Mouse (Mus musculus) embryonic facial prominence, embryonic 10.5 days (tissue): ENCODE data around the gene Zfp526. TPM values are rescaled to one million over a fixed set of nuclear protein-coding genes. Genes with fewer than 3 reads are reported as not detected.

Source experiments
- DNase-seq: peaks from one replicate; pipeline ENCODE4 v3.0.0-alpha.2; 2017; ENCODE audit warnings: low spot score
- H3K27ac ChIP-seq: fragments of 300-500 bp; sonication (generic); replicated peaks from 2 replicates; pipeline ENCODE4 v1.5.1; 2016; ENCODE audit warnings: mild to moderate bottlenecking
- H3K27me3 ChIP-seq: fragments of 300-500 bp; sonication (generic); replicated peaks from 2 replicates; pipeline ENCODE4 v1.6.1; 2016; ENCODE audit warnings: low read depth, mild to moderate bottlenecking; ENCODE audit not compliant: poor library complexity, severe bottlenecking
- H3K36me3 ChIP-seq: fragments of 300-500 bp; sonication (generic); replicated peaks from 2 replicates; pipeline ENCODE4 v1.6.1; 2016; ENCODE audit warnings: mild to moderate bottlenecking, moderate library complexity
- H3K4me1 ChIP-seq: fragments of 300-500 bp; sonication (generic); 2 replicates; pipeline ENCODE4 v1.6.1; 2016
- H3K4me3 ChIP-seq: fragments of 300-500 bp; sonication (generic); 2 replicates; pipeline ENCODE4 v1.5.1; 2016; ENCODE audit warnings: mild to moderate bottlenecking, moderate library complexity
- H3K9me3 ChIP-seq: fragments of 300-500 bp; sonication (generic); 2 replicates; pipeline ENCODE4 v1.6.1; 2016; ENCODE audit warnings: mild to moderate bottlenecking
- WGBS: fragments of 180-500 bp; shearing (Covaris S2); methylation state at CpG from one replicate; pipeline ENCODE4 v1.1.7; 2016; 5-methylcytosine and 5-hydroxymethylcytosine counted together
- polyA plus RNA-seq: library from polyadenylated mRNA; unstranded; fragments of >200 nt; fragmentation: Nextera tagmentation; extraction: Ambion mirVana; gene quantifications from 2 replicates; pipeline ENCODE4 v1.2.1, GENCODE M21; 2016

Gene Zfp526
- polyA plus RNA-seq, 1 experiment from 2014 or later: 2.7 TPM

DNA sequence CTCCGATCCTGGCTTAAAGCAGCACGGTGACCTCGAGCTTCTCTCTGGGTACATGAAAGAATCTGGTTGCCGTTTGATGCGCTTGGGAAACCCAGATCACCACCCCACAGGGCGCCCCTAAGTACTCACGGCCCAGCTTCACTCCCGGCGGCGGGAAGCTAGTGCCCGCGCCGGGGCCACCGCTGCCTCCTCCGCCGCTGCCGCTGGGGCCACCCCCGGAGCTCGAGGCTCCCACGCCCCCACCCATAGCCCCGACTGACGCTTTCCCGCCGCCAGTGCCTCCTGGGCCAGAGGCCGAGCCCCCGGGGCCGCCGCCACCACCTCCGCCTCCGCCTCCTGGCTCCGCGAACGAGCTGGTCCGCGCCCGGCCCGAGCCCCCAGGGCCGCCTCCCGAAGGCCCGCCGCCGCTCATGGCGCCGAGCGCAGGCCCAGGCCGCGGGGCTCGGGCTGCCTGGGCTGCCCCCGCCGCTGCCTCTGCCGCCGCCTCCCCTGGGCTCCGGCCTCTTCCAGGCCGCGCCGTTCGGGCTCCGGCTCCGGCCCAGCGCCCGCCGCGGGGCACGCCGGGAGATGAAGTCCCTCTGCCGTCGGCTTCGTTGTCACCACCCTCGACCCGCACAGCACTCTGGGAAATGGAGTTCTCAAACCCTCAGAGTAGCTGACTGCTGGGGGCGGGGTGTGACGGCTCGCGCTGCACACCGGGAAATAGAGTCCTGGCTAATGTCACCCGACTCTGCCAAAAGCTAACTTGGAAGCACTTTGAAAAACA, 16.2 kb downstream of the Zfp526 start, which contains the start of gene Gsk3a:
TSS of gene Gsk3a (minus strand) at position 603 of the 766 bp plus-strand sequence.
- Histone ChIP-seq H3K27ac (peak within 1 kb of the TSS; percentile 97), H3K4me1 (peaks cover 42% of the 10 kb centered on the region), H3K36me3 (peaks cover 54% of the 10 kb centered on the region), H3K9me3 (no peaks in the 10 kb centered on the region), H3K27me3 (no peaks in the 10 kb centered on the region), H3K4me3 (peak within 1 kb of the TSS; percentile 98)
- WGBS: under 1% methylated on average over 76 of the region's 76 CpGs
- DNase-seq: peak; percentile 95

DNA sequence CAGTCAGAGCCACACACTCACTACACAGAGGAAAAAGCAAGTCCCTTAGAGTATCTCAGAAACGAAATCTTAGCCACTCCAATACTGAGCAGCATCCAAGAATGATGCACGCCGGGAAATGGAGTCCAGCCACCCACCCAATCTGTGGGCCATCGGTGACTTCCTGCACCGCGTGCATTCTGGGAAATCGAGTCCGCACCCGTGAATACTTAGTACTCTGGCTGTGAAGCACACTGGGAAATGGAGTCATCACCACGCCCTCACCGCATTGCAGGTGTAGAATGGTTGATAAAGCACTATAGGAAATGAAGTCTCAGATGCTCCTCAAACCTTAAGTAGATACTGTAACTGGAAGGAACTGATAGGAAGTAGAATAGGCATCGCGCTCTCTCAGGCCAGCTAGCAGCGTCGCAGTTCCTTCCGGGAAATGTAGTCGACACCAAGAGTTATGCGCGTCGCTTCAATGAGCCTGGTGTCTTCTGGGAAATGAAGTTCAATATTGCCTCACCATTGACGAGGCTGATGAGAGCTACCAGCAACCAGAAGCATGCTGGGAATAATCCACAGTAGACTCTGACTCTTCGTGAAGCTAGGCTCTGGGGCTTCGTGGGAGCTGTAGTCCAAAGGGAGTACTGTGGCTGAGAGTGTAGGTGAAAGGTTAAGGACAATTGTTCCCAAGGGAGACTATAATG, 16.9 kb downstream of the Zfp526 start:
- peak; percentile 91 for DNase-seq
- Histone ChIP-seq H3K27me3 (no peaks in the 10 kb centered on the region), H3K36me3 (peaks cover 54% of the 10 kb centered on the region), H3K4me3 (peak overlapping the region; percentile 98), H3K9me3 (no peaks in the 10 kb centered on the region), H3K4me1 (peaks cover 42% of the 10 kb centered on the region), H3K27ac (peak overlapping the region; percentile 97)
- under 1% methylated on average over 23 of the region's 23 CpGs for WGBS

DNA sequence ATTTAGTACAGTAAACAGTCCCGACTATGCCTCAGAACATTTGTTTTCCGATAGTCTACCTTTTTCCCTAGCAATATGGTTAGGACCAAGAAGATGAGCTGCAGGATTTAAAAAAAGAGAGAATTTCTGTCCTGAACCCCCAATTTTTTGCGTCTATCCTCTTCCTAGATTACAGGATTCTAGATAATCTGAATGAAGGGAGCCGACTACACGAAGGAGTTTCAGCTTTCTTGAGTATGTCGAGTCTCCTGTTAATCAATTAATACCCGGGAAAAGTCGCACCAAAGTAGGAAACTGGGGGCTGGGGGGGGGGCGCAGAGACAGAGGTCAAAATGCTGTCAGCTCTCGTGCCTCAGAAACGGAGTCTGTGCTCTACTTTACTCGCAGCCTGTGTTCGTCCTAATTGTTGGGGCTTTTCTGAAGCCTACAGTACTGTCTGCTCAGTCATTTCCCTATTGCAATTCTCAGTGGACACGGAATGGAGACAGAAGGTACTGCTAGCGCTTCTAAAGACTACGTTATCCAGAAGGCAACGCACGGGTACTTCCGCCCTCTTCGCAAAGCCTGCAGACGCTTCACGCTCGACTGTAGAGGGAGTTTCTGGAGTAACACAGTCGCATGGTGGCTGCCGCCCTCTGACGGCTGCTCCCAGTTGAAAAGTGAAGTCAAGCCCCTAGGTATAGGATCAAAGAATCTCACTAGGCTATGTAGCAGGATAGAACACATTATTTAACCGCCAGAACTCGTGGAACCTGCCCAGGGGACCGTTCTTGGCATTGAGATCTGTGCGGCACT, 17.8 kb downstream of the Zfp526 start:
- peak; percentile 84 for DNase-seq
- WGBS: 4% methylated on average over 30 of the region's 30 CpGs
- Histone ChIP-seq H3K27me3 (no peaks in the 10 kb centered on the region), H3K4me3 (peak overlapping the region; percentile 98), H3K27ac (peak overlapping the region; percentile 97), H3K36me3 (peaks cover 54% of the 10 kb centered on the region), H3K4me1 (peaks cover 47% of the 10 kb centered on the region), H3K9me3 (no peaks in the 10 kb centered on the region)

DNA sequence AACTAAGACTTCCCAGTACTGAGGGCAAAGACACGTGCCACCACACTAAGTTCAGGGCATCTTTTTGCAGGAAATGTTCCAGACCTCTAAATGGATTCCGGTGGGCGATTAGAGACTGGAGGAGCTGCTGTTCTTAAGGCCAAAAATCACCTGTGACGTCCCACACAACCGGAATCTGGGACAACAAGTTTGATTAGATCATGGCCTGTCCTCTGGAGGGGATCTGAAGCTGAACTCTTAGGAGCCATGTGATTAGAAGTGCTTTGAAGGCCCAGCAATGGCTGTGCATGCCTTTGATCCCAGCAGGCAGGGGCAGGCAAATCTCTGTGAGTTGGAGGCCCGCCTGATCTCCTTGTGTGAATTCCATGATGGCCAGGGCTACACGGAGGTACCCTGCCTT, 19.4 kb downstream of the Zfp526 start:
- DNase-seq: no peak
- H3K27me3 ChIP-seq: no peaks in the 10 kb centered on the region
- H3K4me3 ChIP-seq: no peak overlapping the region
- peaks cover 54% of the 10 kb centered on the region for H3K36me3 ChIP-seq
- no peak overlapping the region for H3K27ac ChIP-seq
- WGBS: 71% methylated on average over 7 of the region's 7 CpGs
- H3K9me3 ChIP-seq: no peaks in the 10 kb centered on the region
- H3K4me1 ChIP-seq: peaks cover 44% of the 10 kb centered on the region

DNA sequence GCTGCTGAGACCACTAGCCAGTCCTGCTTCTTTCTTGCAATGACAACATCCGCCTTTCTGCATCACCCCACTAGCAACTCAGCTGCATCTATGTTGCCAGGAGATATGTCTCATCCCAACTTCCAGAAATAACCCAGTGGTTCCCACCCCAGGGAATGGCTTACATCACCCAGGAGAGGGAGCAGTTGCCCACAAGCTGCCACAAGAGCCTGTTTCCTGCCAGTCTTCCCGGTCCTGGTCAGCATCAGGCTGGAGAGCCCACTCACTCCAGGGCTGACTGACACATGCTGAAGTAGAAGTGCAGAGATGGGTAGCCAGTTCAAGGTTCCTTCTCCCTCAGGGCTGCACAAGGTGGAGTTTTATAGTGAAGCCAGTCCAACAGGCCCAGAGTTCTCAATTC, 19.8 kb downstream of the Zfp526 start:
- Histone ChIP-seq H3K27me3 (no peaks in the 10 kb centered on the region), H3K27ac (no peak overlapping the region), H3K4me3 (no peak overlapping the region), H3K36me3 (peaks cover 57% of the 10 kb centered on the region), H3K4me1 (peaks cover 44% of the 10 kb centered on the region), H3K9me3 (no peaks in the 10 kb centered on the region)
- DNase-seq: peak; percentile 53
- WGBS: 37% methylated on average over 2 of the region's 2 CpGs

DNA sequence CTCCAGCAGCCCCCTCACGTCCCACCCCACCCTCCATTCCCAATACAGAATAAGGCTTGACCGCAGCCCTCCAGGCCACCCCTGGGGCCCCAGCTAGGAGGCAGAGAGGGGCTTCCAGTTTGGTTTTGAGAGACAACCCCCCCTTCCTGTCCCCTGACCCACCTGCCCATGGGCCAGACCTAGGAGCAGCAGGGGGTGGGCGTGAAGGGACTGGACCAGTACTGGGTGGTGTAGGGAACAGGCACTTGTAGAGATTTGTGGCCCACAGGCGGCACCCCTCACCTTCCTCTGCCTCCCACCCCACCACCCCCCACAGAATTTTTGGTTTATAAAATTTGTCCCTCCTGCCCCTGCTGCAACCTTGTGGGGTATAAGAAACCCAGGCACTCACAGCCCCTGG, 22.1 kb downstream of the Zfp526 start:
- Histone ChIP-seq H3K4me1 (peaks cover 57% of the 10 kb centered on the region), H3K27me3 (no peaks in the 10 kb centered on the region), H3K4me3 (peak overlapping the region; percentile 25; the same call in 1 of the 2 replicates), H3K27ac (no peak overlapping the region), H3K9me3 (no peaks in the 10 kb centered on the region), H3K36me3 (peaks cover 75% of the 10 kb centered on the region)
- 93% methylated on average over 4 of the region's 4 CpGs for WGBS
- DNase-seq: no peak

DNA sequence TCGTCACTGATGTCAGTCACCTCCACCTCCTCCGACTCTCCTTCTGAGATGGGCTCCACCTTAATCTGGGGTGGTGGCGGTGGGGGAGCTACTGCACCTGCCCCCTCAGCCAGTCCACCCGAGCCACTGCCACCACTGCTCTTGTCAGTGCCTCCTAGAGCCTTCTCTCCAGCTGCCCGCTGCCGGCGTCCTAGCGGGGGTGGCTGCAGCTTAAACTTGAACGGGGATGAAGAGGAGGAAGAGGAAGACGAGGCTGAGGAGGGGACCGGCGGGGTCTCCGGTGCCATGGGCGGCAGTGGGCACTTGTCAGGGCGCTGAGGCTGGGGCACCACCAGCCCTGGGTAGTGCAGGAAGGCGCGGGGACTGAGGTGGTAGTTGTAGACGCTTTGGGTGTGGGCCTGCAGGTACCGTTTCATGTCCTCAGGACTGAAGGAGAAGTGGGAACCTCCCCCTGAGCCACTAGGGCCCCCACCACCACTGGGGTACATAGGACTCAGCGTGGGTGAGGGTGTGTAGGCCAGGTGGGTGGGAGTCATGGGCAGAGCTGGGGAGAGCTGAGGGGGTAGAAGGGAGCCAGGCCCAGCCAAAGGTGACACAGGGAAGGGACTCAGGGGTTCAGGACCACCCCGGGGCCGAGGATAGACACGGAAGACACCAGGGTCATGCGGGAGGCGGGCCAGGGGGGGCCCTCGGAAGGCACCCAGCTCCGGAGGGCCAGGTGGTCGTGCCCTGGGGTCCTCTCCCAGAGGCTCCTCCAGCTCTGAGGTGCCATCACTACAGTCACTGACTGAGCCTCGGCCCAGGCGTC, 23.5 kb downstream of the Zfp526 start:
- no peak overlapping the region for H3K27ac ChIP-seq
- H3K36me3 ChIP-seq: peaks cover 75% of the 10 kb centered on the region

DNA sequence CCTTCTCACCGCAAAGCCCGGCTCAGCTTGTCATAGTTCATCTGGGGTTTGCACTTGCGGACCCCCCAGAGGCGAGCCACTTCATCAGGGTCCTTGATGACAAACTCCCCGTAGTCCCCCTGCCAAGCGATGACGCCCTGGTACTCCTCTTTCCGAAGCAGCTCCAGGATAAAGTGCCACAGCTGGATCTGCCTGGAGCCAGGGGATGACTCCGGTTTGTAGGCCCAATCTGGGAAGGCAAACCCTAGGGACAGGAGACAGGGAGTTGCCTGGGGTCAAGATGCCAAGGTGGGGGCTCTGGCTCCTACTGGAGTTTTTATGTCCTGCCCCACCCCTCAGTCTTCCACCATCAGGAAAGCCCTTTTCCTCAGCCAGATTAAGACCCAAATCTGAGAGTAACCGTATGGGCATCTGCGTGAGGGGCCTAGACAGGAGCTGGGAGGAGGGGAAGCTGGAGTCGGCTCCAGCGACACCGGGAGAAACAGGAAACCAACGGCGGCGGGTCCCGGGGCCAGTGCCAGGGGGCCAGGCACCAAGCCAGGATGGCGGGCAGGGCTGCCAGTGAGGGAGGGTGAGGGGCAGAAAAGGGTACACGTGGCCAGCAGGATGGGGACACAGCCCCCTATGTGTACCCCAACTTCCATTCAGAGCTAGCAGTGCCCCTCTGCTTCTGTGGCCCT, 25.0 kb downstream of the Zfp526 start:
- WGBS: 71% methylated on average over 20 of the region's 20 CpGs
- Histone ChIP-seq H3K27me3 (no peaks in the 10 kb centered on the region), H3K36me3 (peaks cover 65% of the 10 kb centered on the region), H3K9me3 (no peaks in the 10 kb centered on the region), H3K27ac (peak overlapping the region; percentile 97), H3K4me1 (peaks cover 54% of the 10 kb centered on the region), H3K4me3 (peak overlapping the region; percentile 98)
- no peak for DNase-seq

More for the DNA sequence above, 23.5 kb downstream of the Zfp526 start:
- 91% methylated on average over 30 of the region's 30 CpGs for WGBS
- Histone ChIP-seq H3K4me3 (peak overlapping the region; percentile 16; the same call in 1 of the 2 replicates), H3K9me3 (no peaks in the 10 kb centered on the region), H3K27me3 (no peaks in the 10 kb centered on the region), H3K4me1 (peaks cover 52% of the 10 kb centered on the region)
- DNase-seq: no peak

DNA sequence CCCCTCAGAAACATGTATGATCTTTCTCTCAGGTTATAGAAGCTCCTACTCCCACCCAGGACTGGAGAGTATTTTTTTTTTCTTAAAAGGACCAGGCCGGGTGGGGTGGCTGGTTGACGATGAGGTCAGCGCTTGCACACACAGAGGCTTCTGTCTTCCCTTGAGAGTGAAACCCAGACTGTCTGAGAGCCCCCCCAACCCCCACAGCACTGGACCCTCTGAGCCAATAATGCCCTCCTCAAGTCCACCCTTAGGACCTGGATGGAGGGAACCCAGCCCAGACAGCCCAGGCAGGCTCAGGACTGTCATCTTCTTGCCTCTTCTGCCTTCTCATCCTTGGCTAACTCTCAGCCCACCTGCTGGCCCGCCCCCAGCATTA, 25.5 kb downstream of the Zfp526 start:
- peak overlapping the region; percentile 98 for H3K4me3 ChIP-seq
- peaks cover 61% of the 10 kb centered on the region for H3K36me3 ChIP-seq
- H3K27ac ChIP-seq: peak overlapping the region; percentile 97
- H3K4me1 ChIP-seq: peaks cover 58% of the 10 kb centered on the region
- WGBS: 75% methylated on average over 4 of the region's 4 CpGs
- H3K27me3 ChIP-seq: no peaks in the 10 kb centered on the region
- H3K9me3 ChIP-seq: no peaks in the 10 kb centered on the region
- no peak for DNase-seq

DNA sequence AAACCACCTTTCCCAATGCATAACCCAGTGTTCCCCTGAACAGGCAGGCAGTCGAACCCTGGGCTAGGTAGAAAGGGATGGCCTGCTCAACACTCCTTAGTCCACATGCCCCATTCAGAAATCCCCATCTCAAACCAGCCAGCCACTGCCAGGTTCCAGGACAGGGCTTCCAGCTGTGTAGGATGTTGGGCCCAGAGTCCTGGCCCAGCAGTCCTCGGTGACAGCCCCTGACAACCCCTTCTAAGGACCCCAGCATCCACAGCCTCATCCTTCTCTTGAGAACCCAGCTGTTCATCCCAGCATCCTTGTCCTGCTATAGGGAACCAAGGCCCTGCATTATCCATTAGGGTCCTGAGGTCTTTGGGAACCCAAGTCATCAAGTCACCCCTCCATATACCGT, 26.3 kb downstream of the Zfp526 start:
- Histone ChIP-seq H3K4me3 (peak overlapping the region; percentile 98), H3K36me3 (peaks cover 53% of the 10 kb centered on the region), H3K9me3 (no peaks in the 10 kb centered on the region), H3K4me1 (peaks cover 63% of the 10 kb centered on the region), H3K27me3 (no peaks in the 10 kb centered on the region), H3K27ac (peak overlapping the region; percentile 97)
- no peak for DNase-seq
- 25% methylated on average over 3 of the region's 3 CpGs for WGBS

DNA sequence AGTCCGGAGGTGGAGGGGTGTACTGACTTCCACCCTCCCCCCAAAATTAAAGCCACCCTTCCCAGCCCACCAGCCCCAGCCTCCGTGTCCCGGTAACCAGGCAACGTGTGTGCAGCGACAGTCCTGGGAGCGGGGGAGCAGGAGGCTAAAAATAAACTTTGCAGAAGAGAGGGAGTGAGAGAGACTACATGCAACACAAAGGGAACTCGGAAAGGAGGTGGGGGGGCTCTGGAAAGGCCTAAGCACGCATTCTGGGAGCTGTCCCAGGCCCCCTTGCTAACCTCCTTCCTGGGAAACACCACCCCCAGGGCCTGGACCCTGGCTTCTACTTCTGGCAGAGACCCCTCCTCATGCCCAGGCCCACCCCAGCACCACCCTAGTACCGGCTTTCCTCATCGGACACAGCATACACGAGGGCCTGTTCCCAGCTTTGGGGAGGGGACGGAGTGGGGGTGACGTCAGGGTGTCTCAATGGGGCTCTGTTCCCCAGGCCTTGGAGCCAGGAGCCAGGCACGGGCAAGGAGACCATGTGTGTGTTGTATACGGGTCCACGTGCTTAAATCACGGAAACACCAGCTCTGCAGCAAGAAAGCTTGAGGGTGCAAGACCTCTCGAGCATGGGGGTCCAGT, 26.9 kb downstream of the Zfp526 start:
- Histone ChIP-seq H3K27ac (peak overlapping the region; percentile 97), H3K4me1 (peaks cover 63% of the 10 kb centered on the region), H3K4me3 (peak overlapping the region; percentile 98), H3K27me3 (no peaks in the 10 kb centered on the region), H3K36me3 (peaks cover 47% of the 10 kb centered on the region), H3K9me3 (no peaks in the 10 kb centered on the region)
- 1% methylated on average over 18 of the region's 18 CpGs for WGBS
- peak; percentile 63 for DNase-seq
